Mouse (Mus musculus) CH12.LX (cell line): ENCODE data around the gene Tacc2. TPM values are rescaled to one million over a fixed set of nuclear protein-coding genes. Genes with fewer than 3 reads are reported as not detected.

Source experiments
- DNase-seq: peaks from one replicate; pipeline ENCODE4 v3.0.0-alpha.2; 2013; ENCODE audit errors: extremely low read depth
- H3K27ac ChIP-seq: 2 replicates; pipeline ENCODE4 v1.5.1; 2012; ENCODE audit warnings: low read depth, mild to moderate bottlenecking, control low read depth, moderate library complexity; ENCODE audit not compliant: insufficient read depth
- H3K27me3 ChIP-seq: replicated peaks from 2 replicates; pipeline ENCODE3; 2012; ENCODE audit warnings: inconsistent platforms
- H3K36me3 ChIP-seq, 2 experiments: replicated peaks in 1 of 2; 2 replicates each; pipeline versions ENCODE3 to v1.6.1; 2012; ENCODE audit warnings: inconsistent platforms in 1 of 2, low read length in 1 of 2, mild to moderate bottlenecking in 1 of 2, mixed read lengths in 1 of 2, moderate library complexity in 1 of 2; ENCODE audit not compliant: control insufficient read depth in 1 of 2, insufficient read depth in 1 of 2
- H3K4me1 ChIP-seq, 2 experiments: 2 replicates each; pipeline ENCODE4 v1.6.1; 2012; ENCODE audit warnings: inconsistent platforms in 1 of 2, moderate library complexity in 1 of 2; ENCODE audit not compliant: insufficient read depth in 2 of 2, control insufficient read depth in 1 of 2
- H3K4me2 ChIP-seq: 2 replicates; pipeline ENCODE4 v1.6.1; 2012; ENCODE audit warnings: low read depth, mild to moderate bottlenecking, control low read depth; ENCODE audit not compliant: poor library complexity, insufficient read depth, severe bottlenecking
- H3K4me3 ChIP-seq, 3 experiments: fragments of 150-350 bp in 1 of 3; sonication (generic) in 1 of 3; replicated peaks in 1 of 3; 2 replicates each; pipeline versions ENCODE3 to v1.5.1; 2011 to 2012; ENCODE audit warnings: low read depth in 2 of 3, low read length in 2 of 3, mild to moderate bottlenecking in 2 of 3, moderate library complexity in 2 of 3, control low read depth in 1 of 3, improper control_type of control experiment in 1 of 3, inconsistent platforms in 1 of 3, mixed read lengths in 1 of 3; ENCODE audit not compliant: poor library complexity in 1 of 3
- H3K79me2 ChIP-seq: replicated peaks from 2 replicates; pipeline ENCODE4 v1.6.1; 2012; ENCODE audit warnings: mild to moderate bottlenecking, moderate library complexity; ENCODE audit not compliant: control insufficient read depth, poor library complexity, insufficient read depth, severe bottlenecking; ENCODE audit errors: extremely low read depth
- H3K9ac ChIP-seq: 2 replicates; pipeline ENCODE4 v1.6.1; 2012; ENCODE audit warnings: low read depth, mild to moderate bottlenecking, control low read depth, moderate library complexity; ENCODE audit not compliant: insufficient read depth
- H3K9me3 ChIP-seq: replicated peaks from 2 replicates; pipeline ENCODE3; 2012; ENCODE audit warnings: low read length, inconsistent platforms, mixed read lengths
- CHD1 ChIP-seq: IDR thresholded peaks from 2 replicates; pipeline ENCODE4 v1.6.1; 2012; ENCODE audit warnings: low read depth, low read length, improper control_type of control experiment, inconsistent platforms
- CHD2 ChIP-seq: IDR thresholded peaks from 2 replicates; pipeline ENCODE4 v1.6.1; 2011; ENCODE audit warnings: low read length, improper control_type of control experiment
- CTCF ChIP-seq, 2 experiments: IDR thresholded peaks in 1 of 2; conservative IDR thresholded peaks in 1 of 2; 2 replicates each; pipeline ENCODE4 v1.5.1; 2011 to 2012; ENCODE audit warnings: low read depth in 2 of 2, low read length in 2 of 2, improper control_type of control experiment in 1 of 2, inconsistent platforms in 1 of 2, mild to moderate bottlenecking in 1 of 2, moderate library complexity in 1 of 2
- EP300 ChIP-seq: IDR thresholded peaks from 2 replicates; pipeline ENCODE4 v1.6.1; 2011; ENCODE audit warnings: low read length, improper control_type of control experiment
- ETS1 ChIP-seq: conservative IDR thresholded peaks from 2 replicates; pipeline ENCODE4 v1.6.1; 2012; ENCODE audit warnings: low read depth, mild to moderate bottlenecking, inconsistent platforms, low read length, improper control_type of control experiment, moderate library complexity
- GABPA ChIP-seq: IDR thresholded peaks from 2 replicates; pipeline ENCODE4 v1.6.1; 2012; ENCODE audit warnings: low read depth, low read length, improper control_type of control experiment, inconsistent platforms; ENCODE audit not compliant: insufficient replicate concordance
- HCFC1 ChIP-seq: IDR thresholded peaks from 2 replicates; pipeline ENCODE4 v1.6.1; 2012; ENCODE audit warnings: low read depth, mild to moderate bottlenecking, inconsistent platforms, low read length, improper control_type of control experiment
- IRF4 ChIP-seq: IDR thresholded peaks from 2 replicates; pipeline ENCODE4 v1.6.1; 2014; ENCODE audit warnings: low read depth, mild to moderate bottlenecking, inconsistent platforms, low read length, improper control_type of control experiment
- JUN ChIP-seq: IDR thresholded peaks from 2 replicates; pipeline ENCODE4 v1.6.1; 2011; ENCODE audit warnings: low read depth, mild to moderate bottlenecking, low read length, improper control_type of control experiment, moderate library complexity; ENCODE audit not compliant: insufficient read depth
- JUND ChIP-seq: conservative IDR thresholded peaks from 2 replicates; pipeline ENCODE4 v1.6.1; 2011; ENCODE audit warnings: low read depth, low read length, improper control_type of control experiment
- KAT2A ChIP-seq: IDR thresholded peaks from 2 replicates; pipeline ENCODE4 v1.6.1; 2012; ENCODE audit warnings: low read length, improper control_type of control experiment, inconsistent platforms; ENCODE audit not compliant: insufficient replicate concordance
- MAFK ChIP-seq: IDR thresholded peaks from 2 replicates; pipeline ENCODE4 v1.6.1; 2011; ENCODE audit warnings: low read length, improper control_type of control experiment; ENCODE audit not compliant: insufficient replicate concordance
- MAX ChIP-seq: IDR thresholded peaks from 2 replicates; pipeline ENCODE4 v1.6.1; 2011; ENCODE audit warnings: low read length, improper control_type of control experiment
- MEF2A ChIP-seq: IDR thresholded peaks from 2 replicates; pipeline ENCODE4 v1.6.1; 2014; ENCODE audit warnings: low read depth, mild to moderate bottlenecking, inconsistent platforms, low read length, improper control_type of control experiment, borderline replicate concordance
- NELFE ChIP-seq: IDR thresholded peaks from 2 replicates; pipeline ENCODE4 v1.6.1; 2011; ENCODE audit warnings: low read depth, low read length, improper control_type of control experiment
- NRF1 ChIP-seq: IDR thresholded peaks from 2 replicates; pipeline ENCODE4 v1.6.1; 2014; ENCODE audit warnings: low read depth, mild to moderate bottlenecking, inconsistent platforms, low read length, improper control_type of control experiment, moderate library complexity
- POLR2AphosphoS2 ChIP-seq: IDR thresholded peaks from 2 replicates; pipeline ENCODE4 v1.6.1; 2011; ENCODE audit warnings: low read depth, low read length, improper control_type of control experiment
- RAD21 ChIP-seq: IDR thresholded peaks from 2 replicates; pipeline ENCODE4 v1.6.1; 2011; ENCODE audit warnings: low read depth, mild to moderate bottlenecking, low read length, improper control_type of control experiment, moderate library complexity
- RCOR1 ChIP-seq: conservative IDR thresholded peaks from 2 replicates; pipeline ENCODE4 v1.6.1; 2012; ENCODE audit warnings: low read depth, mild to moderate bottlenecking, inconsistent platforms, low read length, improper control_type of control experiment
- SMC3 ChIP-seq: IDR thresholded peaks from 2 replicates; pipeline ENCODE4 v1.6.1; 2011; ENCODE audit warnings: low read depth, low read length, improper control_type of control experiment
- TBP ChIP-seq: conservative IDR thresholded peaks from 2 replicates; pipeline ENCODE4 v1.6.1; 2011; ENCODE audit warnings: low read depth, low read length, improper control_type of control experiment
- TCF12 ChIP-seq: IDR thresholded peaks from 2 replicates; pipeline ENCODE4 v1.6.1; 2014; ENCODE audit warnings: low read depth, mild to moderate bottlenecking, inconsistent platforms, low read length, improper control_type of control experiment
- ZKSCAN1 ChIP-seq: IDR thresholded peaks from 2 replicates; pipeline ENCODE4 v1.6.1; 2012; ENCODE audit warnings: low read depth, inconsistent platforms, low read length, improper control_type of control experiment, borderline replicate concordance
- ZMIZ1 ChIP-seq: IDR thresholded peaks from 2 replicates; pipeline ENCODE4 v1.6.1; 2012; ENCODE audit warnings: low read depth, mild to moderate bottlenecking, inconsistent platforms, low read length, improper control_type of control experiment
- ZNF384 ChIP-seq: IDR thresholded peaks from 2 replicates; pipeline ENCODE4 v1.6.1; 2012; ENCODE audit warnings: low read depth, low read length, improper control_type of control experiment, inconsistent platforms
- dilution Hi-C: fragments of 300-500 bp; cut with MboI; formaldehyde crosslinking; loops from 2 replicates; pipeline ENCODE4 v1.14.3; 2020; ENCODE audit warnings: low sequenced_read_pairs; ENCODE audit not compliant: extremely low pct_unique_long_range_greater_than_20kb, extremely low pct_ligation_motif_present
- in situ Hi-C: fragments of 300-500 bp; cut with MboI; formaldehyde crosslinking; loops from 3 replicates; pipeline ENCODE4 v1.14.3; 2019; ENCODE audit warnings: low sequenced_read_pairs, low pct_ligation_motif_present, low pct_unique_long_range_greater_than_20kb, mixed read lengths
- polyA plus RNA-seq: library from polyadenylated mRNA; unstranded; fragments of >175 nt; gene quantifications from 2 replicates; pipeline ENCODE4 v1.2.1, GENCODE M21; 2012; ENCODE audit warnings: low read depth; ENCODE audit not compliant: insufficient read length
- total RNA-seq, 2 experiments: library from RNA; depleted of rRNA; stranded (reverse); fragments of 300-350 nt in 1 of 2; fragments of >200 nt in 1 of 2; gene quantifications; 2 replicates each; pipeline ENCODE4 v1.2.3; 2012 to 2014

Gene Tacc2
- total and polyA plus RNA-seq, 3 experiments: 0.13 to 0.41 TPM; not detected in 1

DNA sequence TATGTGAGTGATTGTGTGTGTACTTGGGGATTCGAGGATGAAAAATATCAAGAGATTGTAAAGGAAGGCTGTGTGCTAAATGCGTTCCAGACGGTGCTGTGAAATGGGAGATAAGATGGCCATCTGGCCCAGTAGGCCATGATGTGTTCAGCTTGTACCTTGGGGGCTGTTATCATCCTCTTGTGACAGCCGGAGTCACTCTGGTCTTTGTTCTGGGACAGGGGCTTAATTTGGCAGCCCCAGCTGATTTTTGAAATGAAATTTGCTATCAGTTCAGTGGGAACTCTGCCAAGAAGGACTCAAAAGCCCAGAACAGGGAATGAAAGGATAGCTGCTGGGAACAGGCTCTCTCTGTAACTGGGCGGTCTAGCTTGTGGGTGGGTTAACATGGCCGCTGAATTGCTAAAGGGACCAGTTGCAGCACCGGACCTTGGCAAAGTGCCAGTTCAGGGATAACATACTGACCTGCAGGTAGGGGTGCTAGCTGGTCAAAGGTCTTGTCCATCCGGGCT is 92.2 kb downstream of the Tacc2 start:
- no peak for TF ChIP-seq ZMIZ1
- TF ChIP-seq RCOR1: no peak
- no peak for TF ChIP-seq MEF2A
- no peak for TF ChIP-seq ZKSCAN1
- TF ChIP-seq SMC3: no peak
- TF ChIP-seq CHD2: no peak
- TF ChIP-seq RAD21: no peak
- TF ChIP-seq CHD1: no peak
- TF ChIP-seq NRF1: no peak
- no peak for TF ChIP-seq MAX
- no peak for TF ChIP-seq POLR2AphosphoS2
- no peak for TF ChIP-seq EP300
- TF ChIP-seq TCF12: no peak
- TF ChIP-seq TBP: no peak
- no peak for TF ChIP-seq JUND
- TF ChIP-seq JUN: no peak
- TF ChIP-seq IRF4: no peak
- Histone ChIP-seq H3K4me3 (no peak overlapping the region), H3K4me2 (no peak overlapping the region), H3K9ac (no peak overlapping the region), H3K27me3 (peaks cover 43% of the 10 kb centered on the region), H3K27ac (no peak overlapping the region), H3K79me2 (no peaks in the 10 kb centered on the region), H3K36me3 (no peaks in the 10 kb centered on the region), H3K9me3 (peaks cover 14% of the 10 kb centered on the region), H3K4me1 (0 out of 4 replicates have a peak, but pooled peaks cover 0 to 5% of the 10 kb centered on the region in 2 experiments)
- dilution Hi-C loops (no loop called here), in situ Hi-C loops (no loop called here)
- no peak for DNase-seq

DNA sequence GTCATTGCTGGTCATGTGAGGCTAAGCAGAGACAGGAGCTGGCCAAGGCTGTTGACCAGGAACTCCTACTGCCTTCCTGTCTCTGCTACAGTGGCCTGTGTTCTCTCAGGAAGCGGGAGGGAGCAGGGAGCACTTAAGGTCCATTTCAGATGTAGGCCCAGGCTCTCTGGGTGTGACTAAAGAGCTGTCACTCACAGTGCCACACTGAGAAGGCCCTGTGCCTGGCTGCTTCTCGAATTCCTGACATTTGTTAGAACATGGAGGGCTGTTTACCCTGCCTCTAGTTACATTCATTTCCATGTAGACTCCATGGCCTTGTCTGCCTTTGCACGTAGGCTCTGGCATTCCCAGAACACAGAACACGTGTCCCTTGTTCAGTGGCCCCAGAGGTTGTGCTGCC is 93.1 kb downstream of the Tacc2 start:
- no peak for TF ChIP-seq MEF2A
- no peak for TF ChIP-seq ZMIZ1
- TF ChIP-seq GABPA: no peak
- TF ChIP-seq ETS1: no peak
- no peak for TF ChIP-seq EP300
- no peak for TF ChIP-seq ZKSCAN1
- no peak for TF ChIP-seq NELFE
- TF ChIP-seq POLR2AphosphoS2: no peak
- no peak for TF ChIP-seq NRF1
- no peak for TF ChIP-seq ZNF384
- no peak for TF ChIP-seq HCFC1
- no peak for TF ChIP-seq RCOR1
- TF ChIP-seq MAFK: no peak
- TF ChIP-seq KAT2A: no peak
- no peak for TF ChIP-seq CTCF (conservative IDR thresholded peaks at IDR 0.05 in 1 of 2, IDR thresholded peaks at IDR 0.05 in 1 of 2; ENCODE audit: low read depth in 2 of 2, low read length in 2 of 2)
- TF ChIP-seq MAX: no peak
- TF ChIP-seq JUND: no peak
- TF ChIP-seq, all 38 proteins: peak for 0
- no peak overlapping the region for H3K4me2 ChIP-seq
- peaks cover 5% of the 10 kb centered on the region for H3K9me3 ChIP-seq
- in situ Hi-C loops (no loop called here), dilution Hi-C loops (no loop called here)
- no peaks in the 10 kb centered on the region for H3K36me3 ChIP-seq
- H3K79me2 ChIP-seq: no peaks in the 10 kb centered on the region
- peaks cover 49% of the 10 kb centered on the region for H3K27me3 ChIP-seq
- H3K27ac ChIP-seq: no peak overlapping the region
- 0 out of 4 replicates have a peak, but pooled peaks cover 0 to 5% of the 10 kb centered on the region in 2 experiments for H3K4me1 ChIP-seq
- H3K4me3 ChIP-seq: no peak overlapping the region
- no peak overlapping the region for H3K9ac ChIP-seq
- DNase-seq: no peak
